Mouse (Mus musculus) left cerebral cortex, postnatal 4 days (tissue): ENCODE measurements at regions not wholly inside any gene's neighbourhood (a gene's known extent, or its start where the extent isn't known, plus 50 kb on each side); places are given as distances from the start of the nearest gene placed in this dataset.

Source experiments
- DNase-seq: peaks from one replicate; pipeline ENCODE4 v3.0.0-alpha.2; 2022
- intact Hi-C: fragments of 180-260 bp; cut with DNase I; formaldehyde crosslinking; loops from one replicate; pipeline ENCODE4 v1.15.1; 2025

DNA sequence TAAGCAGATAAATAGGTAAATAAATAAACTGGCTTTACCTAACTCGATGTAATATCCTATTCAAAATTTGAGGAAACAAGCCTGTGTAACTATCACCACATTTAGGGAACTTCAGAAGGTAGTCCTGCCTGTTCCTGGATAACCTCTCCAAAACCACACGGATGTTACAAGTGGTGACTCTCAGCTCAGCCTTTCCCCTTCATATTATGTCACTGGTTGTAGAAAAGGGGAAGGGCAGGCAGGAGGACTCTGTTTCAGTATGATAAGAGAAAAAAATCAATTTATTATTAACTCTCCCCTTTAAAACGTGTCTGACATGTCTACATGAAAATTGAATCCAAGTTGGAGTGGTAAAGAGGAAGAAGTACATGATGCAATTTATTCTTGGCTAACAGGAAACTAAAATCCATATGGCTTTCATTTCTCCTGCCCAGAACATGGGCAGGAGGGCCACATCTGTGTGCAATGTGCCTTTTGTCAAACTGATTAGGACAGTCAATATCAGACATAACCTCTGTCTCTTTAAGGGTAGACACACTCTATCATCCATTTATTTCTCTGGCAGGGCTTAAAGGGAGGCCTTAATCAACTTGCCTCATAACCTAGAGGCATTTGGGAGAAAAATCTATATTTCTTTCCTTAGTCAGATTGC, 353.9 kb upstream of the Slco3a1 start:
- DNase-seq = no peak
- intact Hi-C loops = no loop called here

DNA sequence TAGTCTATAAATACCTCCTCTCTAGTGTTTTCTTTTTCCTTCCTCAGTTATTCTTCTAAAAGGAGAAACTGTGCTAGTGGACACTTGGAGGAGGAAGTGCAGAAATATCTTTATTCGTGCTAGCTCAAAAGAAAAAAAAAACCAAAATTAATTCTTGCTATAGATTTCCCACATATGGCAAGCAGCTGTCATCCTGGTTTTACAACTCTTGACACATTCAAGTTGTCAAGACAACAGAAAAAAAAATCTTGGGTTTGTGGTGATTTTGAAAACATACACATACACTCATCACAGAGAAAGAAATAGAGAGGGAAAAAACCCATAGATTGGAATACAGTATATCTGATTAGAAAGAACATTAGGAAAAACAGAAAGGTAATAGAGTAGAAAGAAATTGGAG, 352.8 kb upstream of the Slco3a1 start:
- intact Hi-C loops = no loop called here
- no peak for DNase-seq

DNA sequence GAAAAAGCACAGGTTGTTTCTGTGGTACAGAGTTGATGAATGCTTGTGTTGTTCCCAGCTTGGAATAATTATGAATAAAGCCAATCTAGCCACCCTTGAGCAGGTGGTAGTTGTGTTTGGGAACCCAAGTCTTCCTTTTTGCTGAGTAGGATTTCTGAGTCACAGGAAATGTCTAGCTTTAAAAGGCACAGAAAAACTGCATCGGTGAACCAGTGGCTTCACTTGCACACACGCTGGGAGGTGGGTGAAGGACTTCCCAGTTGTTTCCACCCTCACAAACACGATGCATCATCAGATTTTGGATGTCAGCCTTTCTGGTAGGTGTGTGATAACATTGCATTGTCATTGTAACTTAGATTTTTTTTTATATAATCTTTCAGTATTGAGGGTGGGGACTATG, 322.9 kb upstream of the Slco3a1 start:
- intact Hi-C loops = no loop called here
- no peak for DNase-seq

DNA sequence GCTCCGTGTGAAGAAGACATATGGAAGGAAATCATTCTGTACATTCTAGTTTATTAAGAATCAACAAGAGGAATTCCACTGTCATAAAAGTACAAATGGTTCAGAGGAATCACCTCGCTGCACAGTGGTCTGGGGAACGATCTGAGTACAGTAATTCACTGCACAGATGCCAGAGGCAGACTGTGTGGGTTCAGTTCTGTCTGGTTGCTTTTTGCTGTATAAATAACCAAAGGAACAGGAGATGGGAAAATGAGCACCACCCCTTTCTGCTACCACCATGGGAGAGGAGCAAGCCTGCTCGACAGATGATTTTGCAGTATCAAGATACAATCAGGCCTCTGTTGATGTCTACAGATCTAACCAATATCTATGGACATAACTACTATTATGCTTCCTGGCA, 322.1 kb upstream of the Slco3a1 start:
- no peak for DNase-seq
- intact Hi-C loops = no loop called here

DNA sequence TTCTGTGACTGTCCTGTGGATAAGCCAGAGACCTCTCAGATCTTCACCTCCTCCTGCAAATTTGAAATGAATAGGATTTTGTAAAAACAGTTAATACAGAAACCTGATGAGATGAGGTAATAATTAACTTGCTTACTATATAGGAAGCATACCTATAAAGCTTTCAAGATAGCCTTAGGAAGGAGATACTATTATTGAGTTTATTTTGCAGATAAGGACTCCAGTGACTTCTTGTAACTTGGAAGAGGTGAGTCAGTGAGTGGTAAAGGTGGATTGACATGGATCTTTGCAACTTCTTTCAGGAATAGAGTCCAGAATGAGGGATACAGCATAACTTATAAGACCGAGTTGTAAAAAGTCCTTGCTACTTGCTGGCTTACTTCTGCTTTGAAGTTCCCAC, 315.7 kb upstream of the Slco3a1 start:
- intact Hi-C loops = no loop called here
- DNase-seq = no peak

DNA sequence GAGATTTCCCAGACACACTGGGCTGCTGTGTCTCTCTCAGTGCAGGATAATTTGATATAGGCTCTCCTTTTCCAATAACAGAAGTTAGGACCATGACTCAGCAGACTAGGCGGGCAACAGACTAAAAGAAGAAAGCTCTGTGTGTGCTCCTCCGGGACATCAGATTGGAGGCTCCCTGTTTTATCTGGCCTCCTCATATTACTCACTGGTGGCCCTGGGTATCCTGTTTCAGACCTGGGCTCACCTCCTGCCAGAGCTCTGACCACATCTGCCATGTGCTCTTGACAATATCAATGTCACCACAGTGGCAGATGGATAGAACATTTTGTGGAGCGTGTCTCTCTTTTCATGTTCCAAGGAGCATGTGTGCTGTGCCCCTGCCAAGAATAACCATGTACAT, 308.1 kb upstream of the Slco3a1 start:
- intact Hi-C loops = no loop called here

DNA sequence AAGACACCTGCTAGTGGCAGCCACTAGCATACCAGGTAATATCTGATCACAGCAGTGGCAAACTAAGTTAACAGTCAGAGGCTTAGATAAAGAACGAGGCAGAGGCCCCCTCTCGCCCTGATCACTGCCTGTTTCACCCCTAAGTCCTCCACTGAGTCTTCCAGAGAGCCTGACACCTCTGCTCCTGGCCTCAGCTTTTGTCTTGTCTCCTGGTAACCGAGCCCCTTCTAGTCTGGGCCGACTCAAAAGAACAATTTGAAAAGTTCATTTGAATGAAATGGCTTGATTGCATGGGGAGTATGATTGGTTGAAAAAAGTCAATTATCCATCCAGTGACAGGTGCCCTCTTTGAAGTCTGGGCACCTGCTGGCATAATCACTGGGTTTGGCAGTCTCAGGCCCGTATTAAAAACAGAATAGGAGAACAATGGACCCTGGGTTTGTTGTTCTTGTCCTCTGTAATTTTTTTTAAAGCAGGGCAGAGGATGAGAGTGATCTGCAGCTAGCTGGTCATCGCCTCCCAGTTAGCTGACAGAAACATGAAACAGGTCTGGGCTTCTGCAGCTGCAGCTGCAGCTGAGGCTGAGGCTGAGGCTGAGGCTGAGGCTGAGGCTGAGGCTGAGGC, 289.8 kb upstream of the Slco3a1 start:
- no peak for DNase-seq
- intact Hi-C loops = no loop called here

More for the DNA sequence above, 308.1 kb upstream of the Slco3a1 start:
- DNase-seq = no peak

DNA sequence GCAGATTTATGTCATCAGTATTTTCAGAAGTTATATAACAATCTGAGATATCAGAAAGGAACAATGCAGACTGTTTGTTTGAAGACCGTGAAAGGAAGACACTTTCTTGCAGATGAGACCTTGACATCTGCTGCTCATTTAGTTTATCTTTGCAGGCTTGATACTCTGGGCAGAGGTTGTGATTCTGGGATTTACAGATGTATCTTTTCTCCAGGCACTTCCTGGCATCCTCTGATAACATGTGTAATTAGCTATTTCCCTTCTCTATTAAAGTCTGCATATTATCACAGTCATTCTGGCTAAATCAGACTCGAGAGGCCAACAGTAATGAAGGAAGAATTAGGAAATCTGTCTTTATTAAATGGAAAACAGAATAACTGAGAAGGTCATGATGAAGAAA, 268.7 kb upstream of the Slco3a1 start:
- DNase-seq = no peak

DNA sequence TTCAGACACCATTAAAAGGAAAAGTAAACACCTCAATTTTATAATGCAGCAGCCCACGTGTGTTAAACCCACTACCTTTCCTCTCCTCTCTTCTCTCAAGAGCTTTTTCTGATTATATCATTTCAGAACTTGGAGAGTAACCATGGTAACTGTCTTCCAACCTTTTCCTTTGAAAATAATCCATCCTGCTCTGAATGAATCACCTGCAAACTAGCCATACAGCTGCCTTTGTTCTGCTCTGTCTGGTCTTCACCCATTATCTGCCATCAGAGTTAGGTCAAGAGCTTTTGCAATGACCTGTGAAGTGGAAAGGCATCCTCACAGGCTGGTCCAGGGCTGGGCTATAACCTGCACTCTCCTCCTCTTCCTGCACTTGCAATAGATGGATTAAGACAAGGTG, 238.7 kb upstream of the Slco3a1 start:
- intact Hi-C loops = no loop called here
- DNase-seq = no peak

More for the DNA sequence above, 268.7 kb upstream of the Slco3a1 start:
- intact Hi-C loops = no loop called here

DNA sequence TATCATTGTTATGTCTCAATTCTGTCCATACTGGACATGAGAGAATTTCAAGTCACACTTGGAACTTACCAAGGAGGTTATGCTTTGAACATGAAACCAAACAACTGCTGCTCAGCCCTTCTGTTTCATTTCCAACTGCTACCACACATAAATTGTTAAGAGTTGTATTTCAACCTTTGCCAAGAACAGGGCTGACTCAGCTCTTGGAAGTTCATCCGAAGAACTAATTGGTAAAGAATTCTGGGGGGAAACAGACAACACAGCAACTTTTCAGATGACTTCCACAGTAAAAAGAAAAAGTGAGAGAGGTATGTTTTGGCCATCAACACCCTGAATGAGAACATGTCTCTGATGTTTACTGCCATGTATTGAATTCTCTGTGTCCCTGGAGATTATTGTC, 234.1 kb upstream of the Slco3a1 start:
- no peak for DNase-seq
- intact Hi-C loops = no loop called here

DNA sequence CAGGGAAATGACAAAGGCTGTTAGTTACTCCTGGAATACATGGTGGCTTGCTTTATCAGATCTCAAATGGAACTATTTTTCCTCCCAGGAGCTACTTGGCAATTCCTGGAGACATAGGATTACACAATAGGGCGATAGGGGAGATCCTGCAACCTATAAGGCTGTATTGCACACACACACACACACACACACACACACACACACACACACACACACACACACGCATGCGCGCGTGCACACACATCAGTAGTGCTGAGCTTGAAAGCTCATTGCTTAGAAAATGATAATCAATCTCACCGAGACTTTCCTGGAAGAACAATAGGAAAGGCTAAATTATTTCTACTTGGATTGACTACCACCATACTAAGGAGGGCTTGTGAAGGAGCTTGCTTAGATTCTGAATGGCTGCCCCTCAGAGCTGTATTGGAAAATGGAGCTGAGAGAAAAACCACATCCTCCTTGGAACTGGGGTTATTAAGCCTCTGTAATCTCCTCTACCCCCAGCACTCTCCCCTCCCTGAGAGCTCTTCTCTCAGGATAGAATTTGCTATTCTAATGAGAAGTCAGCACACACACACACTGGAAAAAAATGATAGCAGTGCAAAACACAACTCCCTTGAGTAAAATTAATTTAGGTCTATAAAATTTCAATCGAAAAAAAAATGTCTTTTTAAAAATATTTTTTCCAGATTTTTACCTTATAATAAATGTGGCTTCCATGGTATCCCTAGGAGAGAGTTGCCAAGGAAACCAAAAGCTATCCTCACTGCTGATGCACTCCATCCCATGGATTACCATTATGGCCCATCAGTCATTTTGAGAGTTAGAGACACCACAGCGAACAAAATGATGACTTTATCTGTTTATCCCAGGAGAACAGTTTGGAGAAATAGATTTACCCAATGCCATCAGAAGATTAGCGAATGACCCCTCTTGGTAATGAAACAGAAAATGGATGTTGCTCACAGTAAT, 217.1 kb upstream of the Slco3a1 start:
- no peak for DNase-seq
- intact Hi-C loops = no loop called here

DNA sequence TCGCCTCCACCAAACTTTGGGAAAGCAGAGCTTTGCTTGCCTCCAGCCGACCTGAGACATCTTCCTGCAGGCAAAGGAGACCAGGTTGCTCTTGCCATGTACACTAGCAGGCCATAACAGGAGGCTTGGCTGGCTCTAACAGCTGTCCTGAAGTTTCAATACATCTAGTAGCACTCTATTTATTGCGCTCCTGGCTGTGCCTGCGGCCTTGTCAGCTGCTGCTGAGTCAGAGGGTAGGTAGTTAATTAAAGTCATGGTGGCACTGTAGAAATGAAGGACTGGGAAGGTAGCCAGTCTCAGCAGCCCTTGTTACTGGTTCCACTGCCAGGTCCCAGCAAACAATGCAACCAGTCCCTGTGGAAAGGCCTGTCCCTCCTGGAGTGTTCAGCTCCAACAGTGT, 212.0 kb upstream of the Slco3a1 start:
- intact Hi-C loops = no loop called here
- no peak for DNase-seq

DNA sequence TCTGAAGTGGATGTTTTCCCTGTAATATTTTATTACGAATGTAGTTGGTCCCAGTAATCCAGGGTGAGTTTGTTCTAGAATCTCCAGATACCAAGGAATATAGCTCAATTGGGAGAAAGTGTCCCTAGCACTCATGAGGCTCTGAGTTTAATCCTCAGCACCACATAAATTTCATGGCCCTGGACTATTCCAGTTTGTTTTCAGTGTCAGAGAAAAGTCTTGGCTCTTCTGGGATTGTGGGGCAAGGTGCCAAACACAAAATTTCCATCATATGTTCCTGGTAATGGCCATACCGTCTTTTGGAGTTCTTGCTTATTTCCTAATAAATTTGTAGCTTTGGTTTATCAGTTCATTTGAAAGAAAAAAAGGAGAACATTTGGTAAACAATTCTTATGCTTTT, 202.9 kb upstream of the Slco3a1 start:
- intact Hi-C loops = no loop called here

DNA sequence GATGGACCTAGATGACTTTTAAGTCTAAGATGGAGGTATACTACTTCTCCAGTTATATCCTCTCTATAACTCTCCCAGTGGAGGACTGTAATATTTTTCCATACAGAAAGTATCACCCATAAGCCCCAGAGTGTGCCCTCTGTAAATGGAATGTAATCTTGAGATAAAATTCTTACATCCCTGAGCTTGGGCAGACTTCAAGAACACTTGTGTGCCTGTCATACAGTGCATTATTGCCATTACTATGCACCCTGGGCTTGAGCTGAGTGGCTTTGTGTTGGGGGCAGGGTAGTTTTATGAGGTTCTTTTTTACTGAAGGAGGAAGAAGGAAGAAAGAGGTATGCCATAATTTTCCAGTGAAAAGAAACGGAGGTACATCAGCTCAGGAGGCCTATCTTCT, 193.1 kb upstream of the Slco3a1 start:
- no peak for DNase-seq
- intact Hi-C loops = no loop called here

More for the DNA sequence above, 202.9 kb upstream of the Slco3a1 start:
- no peak for DNase-seq

DNA sequence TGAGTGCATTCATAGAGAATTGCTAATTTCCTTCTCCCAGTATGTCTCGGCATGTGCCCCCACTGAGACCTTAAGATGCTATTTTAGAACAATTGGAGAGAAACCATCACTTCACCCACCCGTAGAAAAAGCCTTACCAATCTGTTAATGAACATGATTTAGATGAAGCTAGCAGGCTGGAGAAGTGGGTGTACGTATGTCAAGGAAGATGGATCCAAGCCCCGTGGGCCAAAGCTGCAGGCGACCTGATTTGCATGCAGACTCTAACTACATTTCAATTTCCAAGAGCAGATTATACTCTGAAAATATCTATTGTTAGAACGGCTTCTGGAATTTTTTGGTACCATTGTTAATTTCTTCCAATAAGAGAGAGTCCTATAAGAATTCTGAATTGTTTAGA, 180.4 kb upstream of the Slco3a1 start:
- intact Hi-C loops = no loop called here
- DNase-seq = no peak

DNA sequence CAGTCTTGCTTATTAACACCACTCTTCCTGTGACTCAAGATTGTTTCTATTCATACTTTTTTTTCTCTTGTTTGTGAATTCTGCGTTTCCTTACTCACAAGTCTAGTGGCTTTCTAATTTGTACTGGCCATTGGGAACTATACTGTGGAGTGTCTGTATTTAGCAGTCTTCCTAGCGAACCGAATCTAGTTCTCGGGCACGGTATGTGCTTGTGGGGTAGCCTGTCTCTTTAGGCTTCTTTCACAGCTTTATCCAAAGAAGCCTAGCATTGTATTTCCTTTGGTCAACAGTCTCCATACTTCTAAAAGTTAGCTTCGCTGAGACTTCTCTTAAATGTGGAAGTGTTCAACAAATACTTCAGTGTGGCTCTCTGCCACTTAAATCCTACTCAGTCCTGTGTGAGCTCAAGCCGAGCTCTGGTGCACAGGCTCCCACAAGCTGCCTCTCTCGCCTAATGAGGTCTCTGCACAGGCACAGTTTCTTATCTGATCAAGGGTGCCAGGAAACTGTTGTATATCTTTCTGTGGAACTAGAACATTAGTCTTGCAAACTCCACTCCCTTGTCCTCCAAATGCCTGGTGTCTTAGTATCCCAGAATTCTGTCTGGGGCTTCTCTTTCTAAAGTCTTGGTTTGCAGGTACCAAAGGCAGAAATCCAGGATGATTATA, 171.9 kb upstream of the Slco3a1 start:
- no peak for DNase-seq
- intact Hi-C loops = no loop called here

DNA sequence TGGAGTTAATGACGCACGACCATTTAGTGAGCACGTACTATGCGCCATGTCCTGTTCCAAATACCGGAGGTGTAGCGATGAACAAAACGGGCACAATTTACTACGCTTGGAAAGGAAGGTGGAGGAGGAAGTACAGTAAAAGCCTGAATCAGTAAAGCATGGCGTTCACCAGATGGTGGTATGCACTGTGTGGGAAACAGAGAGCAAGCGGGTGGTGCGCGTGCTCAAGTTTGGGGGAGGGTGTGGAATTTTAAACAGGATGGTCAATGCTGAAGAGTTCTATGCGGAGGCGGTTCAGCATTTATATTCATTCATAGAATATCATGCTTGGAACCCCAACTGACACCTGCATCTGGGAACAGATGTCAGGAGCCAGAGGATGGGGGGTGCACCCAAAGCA, 164.7 kb upstream of the Slco3a1 start:
- no peak for DNase-seq
- intact Hi-C loops = loop anchor here (10.0 kb wide), 1 partner anchor 385 kb away; no protein-coding TSS in a partner anchor

DNA sequence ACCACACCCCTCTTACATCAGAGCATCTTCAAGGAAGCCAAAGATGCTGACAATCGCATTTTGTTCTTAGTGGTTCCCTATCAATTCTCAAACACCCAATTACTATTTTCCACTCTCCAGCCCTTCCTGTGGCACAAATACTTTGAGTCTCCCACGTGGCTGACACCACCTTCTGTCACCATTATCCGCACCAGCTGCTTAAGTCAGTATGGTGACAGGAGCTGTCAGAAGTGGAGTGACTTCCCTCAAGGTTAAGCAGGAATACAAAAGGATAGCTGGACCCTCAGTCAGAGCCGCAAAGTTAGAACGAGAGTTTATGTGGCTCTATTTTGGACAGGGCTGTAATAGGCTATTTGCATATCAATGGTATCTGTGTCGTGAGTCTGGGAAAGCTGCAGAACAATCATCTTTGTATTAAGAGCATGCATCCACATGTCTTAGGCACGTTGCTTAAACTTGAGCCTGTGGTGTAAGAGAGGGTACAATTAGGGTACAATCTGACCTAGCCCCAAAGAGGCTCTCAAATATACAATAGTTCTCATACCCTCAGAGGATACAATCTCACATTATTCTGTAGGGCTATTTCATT, 155.5 kb upstream of the Slco3a1 start:
- intact Hi-C loops = loop anchor here (10.0 kb wide), 2 partner anchors 155 to 395 kb away; partner anchors contain the start of gene Slco3a1
- no peak for DNase-seq

DNA sequence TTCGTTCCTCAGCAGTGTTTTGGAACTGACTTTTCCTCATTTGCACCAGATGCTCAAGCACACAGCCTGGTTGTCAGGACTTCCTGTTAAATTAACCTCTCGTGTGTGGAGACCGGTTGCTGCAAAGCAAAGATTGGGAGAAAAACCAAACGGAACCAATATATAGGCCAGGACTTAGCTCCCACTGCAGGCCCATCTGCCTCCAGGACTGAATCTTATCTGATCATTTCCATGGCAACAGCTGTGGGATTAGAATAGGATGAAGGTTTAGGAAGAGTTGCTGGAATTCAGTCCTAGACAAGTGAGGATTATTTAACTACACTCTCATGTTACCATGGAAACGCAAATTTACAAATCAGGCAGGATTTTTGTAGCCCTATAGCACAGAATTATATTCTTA, 154.4 kb upstream of the Slco3a1 start:
- DNase-seq = no peak
- intact Hi-C loops = loop anchor here (10.0 kb wide), 1 partner anchor 154 kb away; the partner anchor contains the start of gene Slco3a1

DNA sequence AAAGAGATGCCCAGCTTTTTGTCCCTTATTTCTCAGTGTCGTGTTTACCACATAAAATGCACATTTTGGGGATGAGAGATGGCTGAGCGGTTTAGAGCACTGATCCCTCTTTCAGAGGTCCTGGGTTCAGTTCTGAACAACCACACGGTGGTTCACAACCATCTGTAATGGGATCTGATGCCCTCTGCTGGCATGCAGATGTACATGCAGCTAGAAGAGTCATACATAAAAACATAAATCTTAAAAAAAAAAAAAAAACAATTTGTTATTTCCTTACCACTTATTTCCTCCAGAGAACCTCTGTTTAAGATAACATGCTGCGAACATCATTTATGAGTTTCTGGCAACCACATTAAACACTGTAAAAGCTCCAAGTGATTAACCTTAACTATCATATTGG, 149.0 kb upstream of the Slco3a1 start:
- intact Hi-C loops = loop anchor here (10.0 kb wide), 1 partner anchor 149 kb away; the partner anchor contains the start of gene Slco3a1
- DNase-seq = no peak
